Mouse (Mus musculus) liver, embryonic 14.5 days (tissue): ENCODE data around the gene Enox1.

ENCODE experiments used
- CTCF ChIP-seq: IDR thresholded peaks from 2 replicates; pipeline ENCODE4 v1.5.1; 2016; ENCODE audit warnings: antibody characterized with exemption, low read depth, control low read depth
- EP300 ChIP-seq: IDR thresholded peaks from 2 replicates; pipeline ENCODE4 v1.6.1; 2016; ENCODE audit warnings: antibody characterized with exemption, low read depth

- TF ChIP-seq CTCF (no peak), EP300 (no peak)
Measured at GRCm38 (mm10) chr14:77285453-77285852, 128.9 kb downstream of the Enox1 start.
